Mouse (Mus musculus) heart, adult 2 months (tissue): ENCODE data around the gene Kif1bp. TPM values are rescaled to one million over a fixed set of nuclear protein-coding genes. Genes with fewer than 3 reads are reported as not detected.

Experiments used
- DNase-seq, 2 experiments: peaks; one replicate each; pipeline ENCODE4 v3.0.0; 2021
- H3K27ac ChIP-seq: fragments of 200-600 bp; 2 replicates; pipeline ENCODE4 v1.8.1; 2022
- H3K27me3 ChIP-seq: fragments of 200-500 bp; 2 replicates; pipeline ENCODE4 v1.6.1; 2012; ENCODE audit warnings: mild to moderate bottlenecking, low read length, inconsistent platforms, mixed read lengths; ENCODE audit not compliant: control insufficient read depth, insufficient read depth
- H3K36me3 ChIP-seq: fragments of 200-500 bp; 2 replicates; pipeline ENCODE4 v1.6.1; 2012; ENCODE audit warnings: low read length, inconsistent platforms; ENCODE audit not compliant: control insufficient read depth, insufficient read depth
- H3K4me1 ChIP-seq: fragments of 200-500 bp; 2 replicates; pipeline ENCODE4 v1.6.1; 2011; ENCODE audit warnings: low read length; ENCODE audit not compliant: control insufficient read depth, insufficient read depth
- H3K4me3 ChIP-seq: fragments of 200-600 bp; 2 replicates; pipeline ENCODE4 v1.8.1; 2022
- H3K79me2 ChIP-seq: fragments of 200-500 bp; replicated peaks from 2 replicates; pipeline ENCODE4 v1.6.1; 2012; ENCODE audit warnings: mild to moderate bottlenecking, inconsistent platforms, low read length, moderate library complexity, mixed read lengths; ENCODE audit not compliant: control insufficient read depth, insufficient read depth
- H3K9ac ChIP-seq: fragments of 200-500 bp; 2 replicates; pipeline ENCODE4 v1.6.1; 2012; ENCODE audit warnings: low read depth, mild to moderate bottlenecking, control low read depth, inconsistent platforms, low read length, mixed read lengths
- CTCF ChIP-seq: fragments of 200-600 bp; IDR thresholded peaks from 2 replicates; pipeline ENCODE4 v1.8.1; 2022; ENCODE audit warnings: antibody characterized with exemption, mild to moderate bottlenecking, moderate library complexity
- EP300 ChIP-seq: fragments of 200-500 bp; IDR thresholded peaks from 2 replicates; pipeline ENCODE4 v1.6.1; 2011; ENCODE audit warnings: low read depth, low read length, control low read depth; ENCODE audit not compliant: insufficient read depth
- POLR2A ChIP-seq: fragments of 200-500 bp; IDR thresholded peaks from 2 replicates; pipeline ENCODE4 v1.6.1; 2011; ENCODE audit warnings: mild to moderate bottlenecking, low read depth, low read length, control low read depth; ENCODE audit not compliant: insufficient read depth
- WGBS: fragments of 180-500 bp; shearing (Covaris S2); methylation state at CpG from one replicate; pipeline ENCODE4 v1.1.7; 2018; 5-methylcytosine and 5-hydroxymethylcytosine counted together
- intact Hi-C: fragments of 180-260 bp; cut with DNase I; formaldehyde crosslinking; loops from one replicate; pipeline ENCODE4 v1.15.1; 2025
- polyA plus RNA-seq: library from polyadenylated mRNA; depleted of rRNA; stranded (reverse); fragments of >200 nt; gene quantifications from 2 replicates; pipeline ENCODE4 v1.2.3, GENCODE M21; 2012
- total RNA-seq, 2 experiments: library from RNA; stranded (reverse); gene quantifications; 2 replicates each; pipeline ENCODE4 v1.2.3; 2021

The Kif1bp gene
- total and polyA plus RNA-seq, 3 experiments, result 23.0 to 47.3 (median 43.3) TPM

GRCm38 (mm10) chr10:62530183-62530582 lies 48.1 kb downstream of the Kif1bp start:
- no peaks in the 10 kb centered on the region for H3K27me3 ChIP-seq
- peaks cover 6% of the 10 kb centered on the region for H3K4me1 ChIP-seq
- H3K36me3 ChIP-seq, result no peaks in the 10 kb centered on the region
- no peak overlapping the region for H3K9ac ChIP-seq
- H3K4me3 ChIP-seq, result no peak overlapping the region
- no peaks in the 10 kb centered on the region for H3K79me2 ChIP-seq
- 17% methylated on average over 9 of the region's 9 CpGs for WGBS
- peak; percentile 72 to 79 for DNase-seq
- H3K27ac ChIP-seq, result peak overlapping the region; percentile 24
- 0 out of 2 replicates have a peak, but pooled peaks have one; percentile 25 for TF ChIP-seq POLR2A
- TF ChIP-seq CTCF, result no peak
- TF ChIP-seq EP300, result peak; percentile 83; the same call in 1 of the 2 replicates
- intact Hi-C loops, result loop anchor here (2.0 kb wide), 1 partner anchor 29 kb away; no protein-coding TSS in a partner anchor

GRCm38 (mm10) chr10:62527351-62527750 lies 50.9 kb downstream of the Kif1bp start, which contains the start of gene Srgn:
Gene Srgn (minus strand): TSS chr10:62527451.
- no peaks in the 10 kb centered on the region for H3K27me3 ChIP-seq
- TF ChIP-seq POLR2A (no peak), EP300 (no peak), CTCF (no peak)
- H3K79me2 ChIP-seq, result no peaks in the 10 kb centered on the region
- H3K27ac ChIP-seq, result no peak within 1 kb of the TSS
- intact Hi-C loops, result no loop called here
- no peak for DNase-seq
- H3K36me3 ChIP-seq, result no peaks in the 10 kb centered on the region
- 80% methylated on average over 14 of the region's 14 CpGs for WGBS
- no peak within 1 kb of the TSS for H3K9ac ChIP-seq
- peaks cover 6% of the 10 kb centered on the region for H3K4me1 ChIP-seq
- no peak within 1 kb of the TSS for H3K4me3 ChIP-seq

- intact Hi-C loops, result no loop called here
- H3K27ac ChIP-seq, result no peak overlapping the region
- no peaks in the 10 kb centered on the region for H3K27me3 ChIP-seq
- no peak overlapping the region for H3K4me3 ChIP-seq
- H3K4me1 ChIP-seq, result peaks cover under 1% of the 10 kb centered on the region
- WGBS, result 76% methylated on average over 7 of the region's 7 CpGs
- H3K79me2 ChIP-seq, result no peaks in the 10 kb centered on the region
- TF ChIP-seq EP300 (no peak), POLR2A (no peak), CTCF (no peak)
- no peaks in the 10 kb centered on the region for H3K36me3 ChIP-seq
- DNase-seq, result no peak
- no peak overlapping the region for H3K9ac ChIP-seq
These were observed 55.8 kb downstream of the Kif1bp start for GRCm38 (mm10) chr10:62522346-62522950.

- Histone ChIP-seq H3K79me2 (no peaks in the 10 kb centered on the region), H3K9ac (no peak overlapping the region), H3K4me1 (peaks cover 3% of the 10 kb centered on the region), H3K27ac (no peak overlapping the region), H3K27me3 (no peaks in the 10 kb centered on the region), H3K4me3 (no peak overlapping the region), H3K36me3 (no peaks in the 10 kb centered on the region)
- 35% methylated on average over 4 of the region's 4 CpGs for WGBS
- no peak for DNase-seq
- intact Hi-C loops, result no loop called here
- no peak for TF ChIP-seq CTCF
- TF ChIP-seq EP300, result no peak
- TF ChIP-seq POLR2A, result no peak
These were observed 56.5 kb downstream of the Kif1bp start for GRCm38 (mm10) chr10:62521763-62522162.

- intact Hi-C loops, result no loop called here
- Histone ChIP-seq H3K36me3 (no peaks in the 10 kb centered on the region), H3K4me1 (peaks cover 3% of the 10 kb centered on the region), H3K4me3 (no peak overlapping the region), H3K79me2 (no peaks in the 10 kb centered on the region), H3K9ac (no peak overlapping the region), H3K27ac (no peak overlapping the region), H3K27me3 (no peaks in the 10 kb centered on the region)
- WGBS, result 59% methylated on average over 2 of the region's 2 CpGs
- no peak for DNase-seq
- no peak for TF ChIP-seq EP300
- TF ChIP-seq CTCF, result no peak
- TF ChIP-seq POLR2A, result no peak
These were observed 57.3 kb downstream of the Kif1bp start for GRCm38 (mm10) chr10:62520911-62521310.

- DNase-seq, result no peak
- intact Hi-C loops, result no loop called here
- Histone ChIP-seq H3K4me3 (no peak overlapping the region), H3K79me2 (no peaks in the 10 kb centered on the region), H3K4me1 (peaks cover 3% of the 10 kb centered on the region), H3K36me3 (no peaks in the 10 kb centered on the region), H3K27me3 (no peaks in the 10 kb centered on the region), H3K27ac (peak overlapping the region; percentile 49), H3K9ac (no peak overlapping the region)
- WGBS, result 41% methylated on average over 6 of the region's 6 CpGs
- TF ChIP-seq EP300 (0 out of 2 replicates have a peak, but pooled peaks have one; percentile 27), CTCF (no peak), POLR2A (no peak)
These were observed 60.7 kb downstream of the Kif1bp start for GRCm38 (mm10) chr10:62517511-62517910.
